Mouse (Mus musculus): ENCODE results near the gene Ntn1. TPM values are rescaled to one million over a fixed set of nuclear protein-coding genes. Genes with fewer than 3 reads are reported as not detected.

Gene Ntn1
- total RNA-seq, 1 experiment from 2014 or later = not detected

GRCm38 (mm10) chr11:68387971-68388654 lies 12.5 kb downstream of the Ntn1 start:
- no peak for ATAC-seq (replicated peaks in 1 of 2; ENCODE audit: insufficient read depth in 1 of 2, low FRiP score in 2 of 2, low TSS enrichment in 1 of 2, low read depth in 1 of 2, poor library complexity in 2 of 2, severe bottlenecking in 2 of 2)

DNA sequence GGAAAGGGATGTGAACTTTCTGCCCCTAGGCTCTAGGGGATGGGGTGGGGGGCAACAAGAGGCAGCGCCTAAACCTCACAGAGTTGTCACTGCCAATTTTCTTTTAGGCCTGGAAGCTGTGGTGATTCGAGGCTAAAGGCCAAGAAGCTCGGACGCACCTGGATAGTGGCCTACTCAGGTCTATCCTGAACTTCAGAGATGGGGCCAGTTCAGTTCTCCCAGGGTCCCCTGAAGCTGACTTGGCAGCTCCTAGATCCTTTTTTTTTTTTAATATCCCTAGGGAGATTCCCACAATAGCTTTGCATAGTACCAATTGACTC lies 13.2 kb downstream of the Ntn1 start:
- ATAC-seq (replicated peaks in 1 of 2; ENCODE audit: insufficient read depth in 1 of 2, low FRiP score in 2 of 2, low TSS enrichment in 1 of 2, low read depth in 1 of 2, poor library complexity in 2 of 2, severe bottlenecking in 2 of 2) = no peak

DNA sequence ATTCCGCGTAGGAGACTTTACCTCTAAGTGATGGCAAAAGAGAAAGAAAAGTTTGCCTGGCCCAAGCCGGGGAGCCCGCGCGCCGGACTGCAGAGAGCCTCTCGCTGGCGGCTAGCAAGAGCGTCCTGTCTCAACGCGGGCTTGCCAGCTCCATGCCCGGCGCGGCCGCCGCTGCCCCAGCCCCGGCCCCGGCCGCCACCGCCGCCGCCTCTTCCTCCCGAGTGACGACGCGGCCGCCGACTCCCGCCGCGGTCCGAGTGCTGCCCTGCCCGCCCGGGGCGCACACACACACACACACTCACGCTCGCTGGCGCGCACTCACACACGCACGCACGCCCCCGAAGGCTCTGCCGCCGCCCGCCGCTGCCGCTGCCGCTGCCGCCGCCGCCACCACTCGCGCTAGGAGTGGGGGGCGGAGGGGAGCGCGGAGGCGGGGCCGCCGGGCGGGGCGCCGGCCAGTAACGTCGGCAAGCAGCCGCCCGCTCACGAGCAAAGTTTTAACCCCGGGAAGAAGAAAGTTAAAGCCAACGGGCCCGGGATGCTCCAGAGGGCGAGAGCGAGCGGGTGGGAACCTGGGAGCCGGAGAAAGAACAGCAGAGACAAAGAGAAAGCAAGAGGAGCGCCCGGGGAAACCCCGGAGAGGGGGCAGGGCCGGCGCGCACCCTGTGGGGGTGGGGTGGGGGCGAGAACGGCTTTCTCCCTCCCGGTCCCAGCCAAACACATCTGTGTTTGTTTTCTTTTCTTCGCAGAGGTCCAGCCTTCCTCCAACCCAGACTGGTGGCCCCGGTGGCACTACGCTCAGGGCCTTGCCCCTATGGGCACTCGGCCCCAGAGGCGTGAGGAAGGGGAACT lies 13.8 kb downstream of the Ntn1 start:
- no peak for ATAC-seq (replicated peaks in 1 of 2; ENCODE audit: insufficient read depth in 1 of 2, low FRiP score in 2 of 2, low TSS enrichment in 1 of 2, low read depth in 1 of 2, poor library complexity in 2 of 2, severe bottlenecking in 2 of 2)

GRCm38 (mm10) chr11:68385921-68386588 lies 14.6 kb downstream of the Ntn1 start:
- ATAC-seq (replicated peaks in 1 of 2; ENCODE audit: insufficient read depth in 1 of 2, low FRiP score in 2 of 2, low TSS enrichment in 1 of 2, low read depth in 1 of 2, poor library complexity in 2 of 2, severe bottlenecking in 2 of 2) = no peak

- ATAC-seq (replicated peaks in 1 of 2; ENCODE audit: insufficient read depth in 1 of 2, low FRiP score in 2 of 2, low TSS enrichment in 1 of 2, low read depth in 1 of 2, poor library complexity in 2 of 2, severe bottlenecking in 2 of 2) = peak in 1 of 2 experiments; percentile 39; a peak in 1 of 4 replicates
Observed at GRCm38 (mm10) chr11:68385021-68385821, 15.4 kb downstream of the Ntn1 start.

- 0 out of 4 replicates have a peak, but pooled peaks of 1 of the 2 experiments have one; percentile 11 for ATAC-seq (replicated peaks in 1 of 2; ENCODE audit: insufficient read depth in 1 of 2, low FRiP score in 2 of 2, low TSS enrichment in 1 of 2, low read depth in 1 of 2, poor library complexity in 2 of 2, severe bottlenecking in 2 of 2)
Observed at GRCm38 (mm10) chr11:68384592-68385020, 16.0 kb downstream of the Ntn1 start.

- ATAC-seq (replicated peaks in 1 of 2; ENCODE audit: insufficient read depth in 1 of 2, low FRiP score in 2 of 2, low TSS enrichment in 1 of 2, low read depth in 1 of 2, poor library complexity in 2 of 2, severe bottlenecking in 2 of 2) = no peak
Observed at GRCm38 (mm10) chr11:68384131-68384530, 16.5 kb downstream of the Ntn1 start.

DNA sequence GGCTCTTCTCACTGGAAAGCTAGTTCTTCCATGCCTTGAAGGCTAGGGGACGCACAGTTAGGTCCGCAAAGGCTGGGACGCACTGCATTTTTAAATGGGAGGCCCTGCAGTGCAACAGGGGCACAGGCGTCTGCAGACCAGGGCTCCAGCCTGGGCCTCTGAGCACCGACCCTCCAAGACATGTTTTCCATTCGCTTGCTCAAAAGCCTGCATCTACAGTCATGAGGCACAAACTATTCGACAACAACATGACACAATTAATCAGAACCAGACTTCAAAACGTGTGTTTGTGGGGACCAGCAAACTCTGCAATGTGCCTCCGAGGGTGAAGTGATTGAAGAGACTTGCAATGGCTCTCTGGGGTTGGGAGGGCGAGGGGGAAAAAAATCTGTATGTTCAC lies 17.1 kb downstream of the Ntn1 start:
- no peak for ATAC-seq (replicated peaks in 1 of 2; ENCODE audit: insufficient read depth in 1 of 2, low FRiP score in 2 of 2, low TSS enrichment in 1 of 2, low read depth in 1 of 2, poor library complexity in 2 of 2, severe bottlenecking in 2 of 2)

DNA sequence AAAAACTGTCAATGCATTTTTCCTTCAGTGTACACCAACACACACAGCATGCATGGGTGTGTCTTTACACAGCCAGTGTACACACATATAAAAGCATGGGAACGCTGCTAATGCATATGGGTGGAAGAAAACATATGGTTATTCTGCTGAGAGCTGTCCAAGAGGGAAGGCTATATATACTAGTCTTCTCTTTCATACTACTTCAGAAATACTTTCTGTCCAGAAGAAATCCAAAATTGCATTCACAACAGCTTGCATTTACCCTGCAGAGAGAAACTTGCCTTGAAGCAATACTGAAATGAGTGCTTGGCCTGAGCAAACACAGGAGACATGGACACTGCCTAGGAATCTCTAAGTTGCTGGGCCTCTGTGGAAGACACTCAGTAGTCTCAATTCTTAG lies 18.8 kb downstream of the Ntn1 start:
- no peak for ATAC-seq (replicated peaks in 1 of 2; ENCODE audit: insufficient read depth in 1 of 2, low FRiP score in 2 of 2, low TSS enrichment in 1 of 2, low read depth in 1 of 2, poor library complexity in 2 of 2, severe bottlenecking in 2 of 2)

DNA sequence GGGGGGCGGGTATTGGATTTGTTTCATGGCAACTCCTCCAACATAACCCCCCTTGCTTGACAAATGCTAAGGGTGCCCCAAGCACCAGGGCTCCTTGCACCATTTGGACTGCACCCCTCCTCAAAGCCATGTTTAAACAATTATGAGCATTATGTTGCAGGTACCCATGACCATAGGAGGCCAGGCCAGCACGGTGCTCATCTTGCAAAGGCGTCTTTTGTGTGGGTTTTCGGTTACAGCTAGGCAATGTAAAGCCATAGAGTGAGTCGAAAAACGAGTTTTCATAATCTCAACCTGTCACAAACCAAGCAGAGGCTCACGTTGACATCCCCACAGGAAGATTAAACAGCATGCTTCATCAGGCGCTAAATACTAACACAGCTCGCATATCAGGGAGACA lies 19.3 kb downstream of the Ntn1 start:
- no peak for ATAC-seq (replicated peaks in 1 of 2; ENCODE audit: insufficient read depth in 1 of 2, low FRiP score in 2 of 2, low TSS enrichment in 1 of 2, low read depth in 1 of 2, poor library complexity in 2 of 2, severe bottlenecking in 2 of 2)

DNA sequence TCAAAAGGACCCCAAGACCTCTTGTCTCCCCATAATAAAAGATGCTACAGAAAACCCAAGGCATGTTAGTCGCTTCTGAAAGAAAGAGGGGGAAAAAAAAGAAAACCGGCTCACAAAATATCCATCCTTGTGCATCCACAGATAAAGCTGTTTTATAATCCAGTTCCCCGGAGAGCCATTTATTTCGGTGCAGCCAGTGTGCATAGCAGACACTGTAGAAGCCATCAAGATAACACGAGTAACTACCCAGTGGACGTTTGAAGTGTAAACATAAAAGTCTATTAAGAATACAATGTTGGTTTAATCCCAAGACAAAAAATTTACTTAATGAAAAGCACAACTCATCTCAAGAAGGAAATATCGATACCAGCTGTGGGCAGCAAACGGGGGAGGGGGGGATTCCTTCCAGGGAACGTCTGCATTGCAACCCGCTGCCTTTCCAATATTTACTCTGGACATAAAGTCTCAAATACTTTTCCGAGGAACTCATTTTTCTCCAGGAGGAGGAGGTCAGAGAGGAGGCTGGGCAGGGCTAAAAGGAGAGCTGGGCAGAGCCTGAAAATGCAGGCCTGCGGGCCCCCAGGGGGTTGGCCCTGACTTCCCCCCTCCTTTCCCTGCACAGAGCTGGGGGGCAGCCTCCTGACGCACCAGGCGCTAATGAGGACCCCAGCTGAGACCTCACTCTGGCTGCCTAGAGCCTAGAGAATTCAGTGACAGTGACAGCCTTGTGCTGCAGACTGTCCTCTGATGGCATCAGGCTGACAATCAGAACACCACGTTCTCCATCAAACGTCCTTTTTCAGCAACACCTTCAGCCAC lies 21.5 kb downstream of the Ntn1 start:
- ATAC-seq (replicated peaks in 1 of 2; ENCODE audit: insufficient read depth in 1 of 2, low FRiP score in 2 of 2, low TSS enrichment in 1 of 2, low read depth in 1 of 2, poor library complexity in 2 of 2, severe bottlenecking in 2 of 2) = no peak

GRCm38 (mm10) chr11:68378419-68378818 lies 22.2 kb downstream of the Ntn1 start:
- no peak for ATAC-seq (replicated peaks in 1 of 2; ENCODE audit: insufficient read depth in 1 of 2, low FRiP score in 2 of 2, low TSS enrichment in 1 of 2, low read depth in 1 of 2, poor library complexity in 2 of 2, severe bottlenecking in 2 of 2)

DNA sequence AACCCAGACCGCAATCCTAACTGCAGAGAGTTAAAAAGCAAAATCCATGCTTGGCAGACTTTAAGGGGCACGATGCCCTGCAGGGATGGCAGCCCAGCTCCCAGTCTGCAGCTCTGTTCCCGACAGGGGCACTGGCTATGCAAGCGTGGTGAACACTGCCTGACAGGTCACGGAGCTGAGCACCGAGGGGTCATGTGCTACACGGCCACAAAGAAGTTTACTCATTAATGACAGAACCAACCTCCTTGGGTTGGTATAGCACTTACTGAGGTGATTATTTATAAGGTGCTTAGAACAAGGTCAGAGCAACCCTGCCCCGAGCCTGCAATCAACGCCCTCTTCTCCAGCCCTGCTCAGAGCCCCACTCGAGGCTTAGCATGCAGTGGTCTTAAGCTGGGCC lies 27.5 kb downstream of the Ntn1 start:
- no peak for ATAC-seq (replicated peaks in 1 of 2; ENCODE audit: insufficient read depth in 1 of 2, low FRiP score in 2 of 2, low TSS enrichment in 1 of 2, low read depth in 1 of 2, poor library complexity in 2 of 2, severe bottlenecking in 2 of 2)

GRCm38 (mm10) chr11:68371609-68372008 lies 29.0 kb downstream of the Ntn1 start:
- no peak for ATAC-seq (replicated peaks in 1 of 2; ENCODE audit: insufficient read depth in 1 of 2, low FRiP score in 2 of 2, low TSS enrichment in 1 of 2, low read depth in 1 of 2, poor library complexity in 2 of 2, severe bottlenecking in 2 of 2)

DNA sequence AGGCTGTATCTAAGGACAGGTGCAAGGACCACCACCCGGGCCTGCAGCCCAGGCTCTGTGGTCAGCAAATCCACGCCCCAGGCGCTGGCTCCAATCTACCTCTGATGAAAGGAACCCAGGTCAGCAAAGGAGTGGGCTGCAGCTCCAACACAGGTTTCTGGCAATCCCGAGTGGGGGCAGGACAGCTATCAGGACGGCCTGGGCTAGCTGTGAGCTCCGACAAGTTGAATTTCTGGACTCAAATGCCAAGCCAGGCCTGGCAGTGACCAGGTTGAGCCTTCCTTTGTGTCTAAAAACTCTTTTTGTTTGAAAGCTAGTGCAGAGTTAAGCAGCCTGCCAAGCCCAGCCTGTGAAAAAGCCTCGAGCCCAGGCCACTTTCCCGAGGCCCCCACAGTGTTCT lies 43.7 kb downstream of the Ntn1 start:
- no peak for ATAC-seq (replicated peaks in 1 of 2; ENCODE audit: insufficient read depth in 1 of 2, low FRiP score in 2 of 2, low TSS enrichment in 1 of 2, low read depth in 1 of 2, poor library complexity in 2 of 2, severe bottlenecking in 2 of 2)

- ATAC-seq (replicated peaks in 1 of 2; ENCODE audit: insufficient read depth in 1 of 2, low FRiP score in 2 of 2, low TSS enrichment in 1 of 2, low read depth in 1 of 2, poor library complexity in 2 of 2, severe bottlenecking in 2 of 2) = no peak
Observed at GRCm38 (mm10) chr11:68355561-68355960, 45.1 kb downstream of the Ntn1 start.

DNA sequence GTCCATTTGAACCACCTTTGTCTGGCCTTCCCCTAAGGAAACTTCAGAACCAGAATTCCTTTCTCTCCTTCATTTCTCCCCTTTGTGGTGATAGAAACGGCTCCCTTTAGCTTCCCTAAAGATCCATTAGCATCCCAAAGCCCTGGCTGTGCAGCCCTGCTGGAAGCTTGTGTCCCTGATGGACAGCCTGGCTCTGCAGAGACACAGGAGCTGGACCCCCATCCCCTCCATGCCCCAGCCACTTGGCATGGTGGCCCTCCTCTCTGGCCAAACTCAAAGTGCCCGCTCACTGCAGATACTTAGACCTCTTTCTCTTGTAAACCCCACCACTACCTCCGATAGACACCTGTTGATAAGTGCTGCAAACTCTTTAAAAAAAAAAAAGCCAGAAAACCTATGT lies 45.8 kb downstream of the Ntn1 start:
- ATAC-seq (replicated peaks in 1 of 2; ENCODE audit: insufficient read depth in 1 of 2, low FRiP score in 2 of 2, low TSS enrichment in 1 of 2, low read depth in 1 of 2, poor library complexity in 2 of 2, severe bottlenecking in 2 of 2) = no peak
